Mouse (Mus musculus) heart, adult 11 months (tissue): ENCODE measurements around the gene Ddx25.

Source experiments
- DNase-seq: peaks from one replicate; pipeline ENCODE4 v3.0.0; 2022

Ddx25 gene

DNA sequence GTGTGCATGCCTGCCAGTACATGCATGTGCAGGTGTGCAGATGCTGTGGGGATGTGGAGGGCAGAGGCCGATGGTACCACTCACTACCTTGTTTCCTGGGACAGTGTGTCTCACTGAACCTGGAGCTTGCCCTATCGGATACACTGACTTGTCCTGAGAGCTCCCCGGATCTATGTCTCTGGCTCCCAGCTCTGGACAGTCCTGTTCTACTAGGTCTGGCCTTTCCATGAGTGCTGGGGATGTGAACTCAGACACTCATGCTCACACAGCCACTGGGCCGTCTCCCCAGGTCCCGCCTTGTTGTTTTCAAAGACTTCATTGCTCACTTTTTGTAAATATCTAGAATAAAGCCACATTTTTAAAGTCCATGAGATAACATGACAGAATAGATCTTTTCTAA lies 17.3 kb downstream of the Ddx25 start:
- peak; percentile 43 for DNase-seq

GRCm38 (mm10) chr9:35539001-35539750 lies 19.2 kb downstream of the Ddx25 start:
- peak; percentile 90 for DNase-seq

DNA sequence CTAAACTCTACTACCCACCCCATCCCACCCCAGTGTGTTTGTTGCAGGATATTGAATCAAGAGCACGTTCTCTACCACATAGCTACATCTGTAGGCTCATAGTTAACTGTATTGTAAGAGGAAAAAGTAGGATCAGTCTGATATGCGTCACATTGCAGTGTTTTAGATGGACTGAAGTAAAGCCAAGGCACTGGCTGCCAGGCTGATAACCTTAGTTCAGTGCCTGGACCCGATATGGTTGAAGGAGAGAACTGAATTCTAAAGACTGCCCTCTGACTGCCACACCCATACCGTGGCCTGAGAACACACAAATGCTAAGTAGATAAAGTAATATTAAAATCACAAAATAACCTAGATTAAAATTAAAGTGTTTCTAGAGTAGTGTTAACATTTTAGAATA lies 22.5 kb downstream of the Ddx25 start:
- DNase-seq: peak; percentile 55

DNA sequence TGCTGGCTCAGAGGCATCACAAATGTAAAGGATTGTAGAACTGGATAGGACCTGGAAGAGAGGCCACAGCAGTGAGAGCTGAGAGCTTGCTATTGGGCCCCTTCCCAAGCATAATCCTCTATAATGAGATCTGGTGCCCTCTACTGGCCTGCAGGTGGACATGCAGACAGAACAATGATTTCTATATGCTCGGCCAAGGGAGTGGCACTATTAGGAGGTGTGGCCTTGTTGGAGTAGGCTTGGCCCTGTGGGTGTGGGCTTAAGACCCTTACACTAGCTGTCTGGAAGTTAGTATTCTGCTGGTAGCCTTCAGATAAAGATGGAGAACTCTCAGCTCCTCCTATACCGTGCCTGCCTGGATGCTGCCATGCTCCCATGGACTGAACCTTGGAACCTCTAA lies 23.2 kb downstream of the Ddx25 start:
- no peak for DNase-seq

- no peak for DNase-seq
Observed at GRCm38 (mm10) chr9:35533266-35533665, 25.1 kb downstream of the Ddx25 start.

- DNase-seq: no peak
Observed at GRCm38 (mm10) chr9:35529796-35530195, 28.5 kb downstream of the Ddx25 start.

DNA sequence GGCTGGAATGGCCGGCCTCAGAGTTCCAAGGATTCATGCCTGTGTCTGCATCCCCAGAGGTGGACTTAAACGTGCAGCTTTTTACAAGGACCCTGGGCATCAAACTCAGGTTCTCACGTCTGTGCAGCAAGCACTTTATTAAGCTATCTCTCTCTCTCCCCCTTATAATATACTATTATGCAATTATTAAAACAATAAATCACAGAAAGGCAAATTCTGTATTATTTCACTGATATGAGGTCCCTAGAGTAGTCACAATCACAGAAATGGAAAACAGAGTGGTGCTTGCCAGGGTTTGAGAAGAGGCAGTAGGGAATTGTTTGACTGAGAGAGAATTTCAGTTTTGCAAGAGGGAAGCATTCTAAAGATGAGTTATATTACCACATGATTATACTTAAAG lies 29.2 kb downstream of the Ddx25 start:
- DNase-seq: no peak

GRCm38 (mm10) chr9:35523941-35524411 lies 34.4 kb downstream of the Ddx25 start:
- peak; percentile 96 for DNase-seq

- peak; percentile 97 for DNase-seq
Observed at GRCm38 (mm10) chr9:35523541-35523940, 34.8 kb downstream of the Ddx25 start.

GRCm38 (mm10) chr9:35522821-35523515 lies 35.4 kb downstream of the Ddx25 start:
- peak; percentile 76 for DNase-seq

- DNase-seq: peak; percentile 68
Observed at GRCm38 (mm10) chr9:35522241-35522640, 36.1 kb downstream of the Ddx25 start.

DNA sequence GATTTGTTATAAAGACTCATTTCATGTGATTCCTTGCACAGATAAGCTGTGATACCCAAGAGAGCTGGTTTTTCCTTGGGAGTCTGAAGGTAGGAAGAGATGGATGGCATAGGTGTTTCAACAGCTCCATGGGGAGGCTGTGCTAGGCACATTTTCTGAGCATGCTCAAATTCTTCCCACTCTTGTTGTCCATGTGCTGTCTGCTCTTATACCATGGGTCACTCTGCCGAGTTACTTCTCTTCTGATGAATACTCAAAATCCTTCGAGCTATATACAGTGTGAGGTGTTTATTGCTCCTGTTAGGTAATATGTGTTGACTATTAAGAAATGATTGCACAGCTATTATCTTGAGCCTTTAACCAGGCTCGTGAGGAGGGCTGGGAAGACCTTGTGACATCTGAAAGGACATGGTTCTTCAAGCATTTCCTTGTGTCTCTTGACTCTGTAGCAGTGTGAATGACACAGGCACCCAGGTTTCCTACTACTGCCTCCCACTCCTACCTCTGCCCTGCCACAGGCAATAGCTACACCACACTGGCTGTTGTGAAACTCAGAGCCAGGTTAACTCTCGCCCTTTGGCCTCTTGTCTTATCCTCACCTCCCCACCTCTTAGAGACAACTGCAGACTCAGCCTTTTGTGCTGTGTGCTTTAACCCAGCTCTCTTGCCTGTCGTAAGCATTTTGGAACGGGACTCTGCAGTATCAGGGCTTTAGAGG lies 37.5 kb downstream of the Ddx25 start:
- DNase-seq: peak; percentile 58

GRCm38 (mm10) chr9:35518169-35518568 lies 40.2 kb downstream of the Ddx25 start, which contains the start of gene Gm1113:
Gm1113 (minus strand) TSS chr9:35518269.
- DNase-seq: peak; percentile 81

GRCm38 (mm10) chr9:35516711-35517110 lies 41.6 kb downstream of the Ddx25 start:
- peak; percentile 78 for DNase-seq

DNA sequence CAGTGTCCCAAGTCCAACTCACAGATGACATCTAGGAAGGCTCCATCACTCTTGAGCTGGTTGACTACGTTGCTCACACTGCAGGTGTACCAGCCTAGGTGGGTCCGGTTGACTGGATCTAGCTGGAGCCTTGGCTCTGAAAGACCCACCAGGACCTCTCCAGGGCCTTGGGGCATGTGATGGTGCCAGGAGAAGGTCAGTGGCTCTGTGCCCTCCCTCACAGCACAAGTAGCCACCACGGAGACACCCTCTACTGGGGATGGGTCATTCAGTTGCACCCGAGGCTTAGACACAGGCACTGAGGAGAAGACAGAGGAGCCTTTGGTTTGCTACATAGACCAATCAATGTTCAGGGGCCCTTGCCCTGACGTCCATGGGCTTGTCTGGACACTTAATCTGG lies 42.1 kb downstream of the Ddx25 start:
- DNase-seq: peak; percentile 85

DNA sequence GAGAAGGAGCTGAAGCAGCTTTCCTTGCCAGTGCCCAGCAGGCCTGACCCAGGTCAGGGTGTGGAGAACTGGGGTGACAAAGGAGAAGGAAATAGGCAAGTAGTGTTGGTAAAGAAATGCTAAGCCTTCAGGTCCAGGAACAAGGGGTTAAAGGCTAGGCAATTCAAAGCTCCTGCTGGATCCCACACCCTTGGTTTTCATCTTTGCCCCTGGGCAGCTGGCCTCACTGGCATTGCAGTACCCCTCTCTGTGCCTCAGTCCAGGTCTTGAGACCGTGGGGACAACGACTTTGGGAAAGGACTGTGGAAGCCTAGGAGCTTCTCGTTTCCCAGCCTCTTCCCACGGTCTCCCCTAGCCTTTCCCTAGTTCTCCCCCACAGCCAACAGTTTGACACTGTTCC lies 44.4 kb downstream of the Ddx25 start:
- DNase-seq: peak; percentile 78

GRCm38 (mm10) chr9:35508234-35508633 lies 50.1 kb downstream of the Ddx25 start:
- DNase-seq: peak; percentile 99

DNA sequence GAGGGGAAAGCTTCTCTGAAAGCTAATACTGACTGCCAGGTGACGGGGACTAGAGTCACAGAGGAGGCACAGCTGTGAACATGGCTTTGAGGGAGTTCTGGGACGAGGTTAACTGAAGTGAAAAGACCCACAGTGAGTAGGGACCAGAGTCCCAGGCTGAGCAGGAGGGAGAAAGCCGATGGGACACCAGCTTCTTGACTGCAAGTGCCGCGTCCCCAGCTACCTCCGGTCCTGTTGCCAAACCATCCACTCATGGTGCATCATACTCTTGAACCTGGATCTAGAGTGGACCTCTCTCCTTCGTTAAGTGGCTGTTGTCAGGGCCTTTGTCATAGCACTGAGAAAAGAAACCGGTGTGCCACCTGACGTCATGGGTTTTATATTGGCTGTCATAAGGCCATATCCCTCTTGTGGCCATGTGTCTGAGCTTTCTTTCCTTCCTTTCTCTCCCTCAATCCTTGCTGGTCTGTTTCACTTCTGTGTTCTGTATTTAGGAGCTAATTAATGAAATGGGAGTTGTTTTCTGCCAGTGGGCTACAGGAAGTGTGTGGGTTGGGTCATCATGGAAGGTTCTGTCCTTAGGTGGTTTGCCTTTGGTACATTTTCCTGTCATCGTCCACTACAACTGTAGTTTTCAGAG lies 55.8 kb downstream of the Ddx25 start:
- DNase-seq: peak; percentile 51

DNA sequence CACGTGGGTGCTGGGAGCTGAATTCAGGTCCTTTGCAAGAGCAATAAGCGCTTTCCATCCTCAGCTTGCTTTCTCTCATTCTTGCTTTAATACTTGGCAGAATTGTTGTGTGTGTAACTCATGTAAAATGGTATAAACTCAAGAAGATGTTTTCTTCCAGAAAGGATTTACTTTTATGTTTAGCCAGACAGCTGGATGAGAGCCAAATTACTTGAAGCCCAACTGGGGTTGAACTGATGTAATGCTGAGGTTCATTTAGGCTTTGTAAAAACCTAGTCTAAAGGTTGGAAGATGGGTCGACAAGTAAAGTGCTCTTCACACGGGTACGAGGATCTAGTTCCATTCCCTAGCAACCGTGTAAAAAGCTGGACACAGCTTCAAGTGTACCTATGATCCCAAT lies 58.4 kb downstream of the Ddx25 start:
- peak; percentile 40 for DNase-seq

GRCm38 (mm10) chr9:35495471-35495870 lies 62.9 kb downstream of the Ddx25 start:
- peak; percentile 42 for DNase-seq

DNA sequence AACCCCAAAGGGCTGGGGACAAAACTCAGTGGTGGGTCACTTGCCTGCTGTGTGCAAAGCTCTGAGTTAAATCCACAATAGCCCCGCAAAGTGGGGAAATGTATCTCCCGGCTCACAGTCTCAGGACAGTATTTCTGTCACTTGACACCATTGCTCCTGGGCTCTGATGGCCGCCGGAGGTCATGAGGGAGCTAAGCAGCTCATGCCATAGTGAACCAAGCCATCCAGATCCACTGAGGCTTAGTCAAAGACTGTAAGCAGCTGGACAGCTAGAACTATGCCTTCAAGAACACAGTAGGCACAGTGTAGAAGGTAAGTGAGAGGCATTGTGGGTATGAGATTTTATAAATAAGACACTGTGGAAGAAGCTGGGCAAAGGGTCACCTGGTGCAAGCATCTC lies 63.4 kb downstream of the Ddx25 start:
- peak; percentile 68 for DNase-seq

DNA sequence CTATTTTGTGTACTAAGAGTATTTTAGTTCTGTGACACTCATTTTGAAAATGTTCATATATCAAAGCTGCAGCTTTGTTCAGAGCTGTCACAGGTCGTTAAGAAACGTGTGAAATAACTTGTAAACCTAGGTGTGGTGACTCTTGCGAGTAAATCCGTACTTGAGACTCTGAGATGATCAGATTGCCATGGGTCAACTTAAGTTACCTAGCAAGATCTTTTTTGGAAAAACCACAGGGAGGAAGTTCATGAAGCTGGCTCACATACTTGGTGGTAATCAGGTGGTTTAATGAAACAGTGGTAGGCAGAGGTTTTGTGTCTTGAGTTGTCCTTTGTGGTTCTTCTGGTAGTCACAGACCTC lies 64.6 kb downstream of the Ddx25 start:
- DNase-seq: peak; percentile 18
